Mouse (Mus musculus) c-Kit-positive CD71-positive TER-119-negative erythroid progenitor cells, embryonic 14.5 days (primary cell): ENCODE data around the gene Gm3415.
"Not testable (repeated sequence)": the region's sequence is repeated elsewhere in the genome, so short reads cannot be mapped to it uniquely, and the experiment has no call there.

Experiments used
- DNase-seq: peaks from one replicate; pipeline ENCODE4 v3.0.0-alpha.2; 2013; ENCODE audit warnings: low read depth

Gene Gm3415

GRCm38 (mm10) chr5:146599216-146599615 lies 43.3 kb downstream of the Gm3415 start:
- DNase-seq, result not testable (repeated sequence)

DNA sequence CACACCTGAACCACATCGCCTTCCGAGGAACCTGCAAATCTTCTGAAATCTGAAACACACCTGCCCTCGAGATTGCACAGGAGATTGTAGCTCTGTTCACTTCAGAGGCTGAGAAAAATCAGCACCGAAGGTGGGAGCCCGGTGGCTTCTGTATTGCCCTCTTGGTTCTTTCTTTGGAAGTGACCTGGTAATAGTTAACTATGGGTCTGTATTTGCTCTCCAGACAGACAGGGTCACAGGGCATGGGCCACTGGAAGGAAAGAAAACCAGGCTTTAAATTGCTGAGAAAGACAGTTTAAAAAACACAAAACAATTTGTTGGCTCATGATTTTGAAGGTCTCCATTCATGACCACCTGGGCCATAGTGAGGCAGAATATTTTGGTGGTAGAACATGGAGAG lies 44.0 kb downstream of the Gm3415 start:
- DNase-seq, result no peak

DNA sequence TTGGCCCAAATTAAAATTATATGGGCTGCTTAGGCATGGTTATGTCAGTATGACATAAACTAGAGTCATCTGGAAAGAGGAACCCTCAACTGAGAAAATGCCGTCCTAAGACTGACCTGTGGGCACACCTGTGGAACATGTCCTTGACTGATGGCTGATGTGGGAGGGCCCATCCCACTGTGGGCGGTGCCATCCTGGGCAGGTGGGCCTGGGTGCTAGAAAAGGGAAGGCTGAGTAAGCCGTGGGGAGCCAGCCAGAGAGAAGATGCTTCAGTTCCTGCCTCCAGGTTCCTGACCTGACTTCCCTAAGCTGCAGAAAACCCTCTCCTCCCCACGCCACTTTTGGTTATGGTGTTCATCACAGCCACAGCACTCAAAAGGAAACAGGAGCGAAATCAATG lies 50.3 kb downstream of the Gm3415 start:
- DNase-seq, result no peak

DNA sequence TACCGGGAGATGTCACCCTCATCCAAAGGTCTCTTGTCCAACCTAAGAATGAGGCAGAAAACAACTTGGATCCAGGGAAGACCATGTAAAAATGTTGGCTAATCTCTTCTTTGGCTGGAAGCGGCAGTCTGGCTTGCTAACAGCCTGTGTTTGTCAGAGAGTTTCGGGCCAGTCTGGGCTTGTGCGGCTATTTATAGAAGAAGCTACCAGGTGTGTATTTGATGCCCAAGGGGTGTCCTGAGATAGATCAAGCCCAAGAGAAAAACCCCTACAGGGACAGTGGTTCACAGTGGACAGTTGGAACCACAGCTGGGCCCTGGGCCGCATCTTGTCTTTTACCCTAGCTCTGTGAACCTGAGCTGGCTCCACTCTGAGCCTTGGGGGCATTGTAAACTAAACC lies 51.0 kb downstream of the Gm3415 start:
- no peak for DNase-seq

DNA sequence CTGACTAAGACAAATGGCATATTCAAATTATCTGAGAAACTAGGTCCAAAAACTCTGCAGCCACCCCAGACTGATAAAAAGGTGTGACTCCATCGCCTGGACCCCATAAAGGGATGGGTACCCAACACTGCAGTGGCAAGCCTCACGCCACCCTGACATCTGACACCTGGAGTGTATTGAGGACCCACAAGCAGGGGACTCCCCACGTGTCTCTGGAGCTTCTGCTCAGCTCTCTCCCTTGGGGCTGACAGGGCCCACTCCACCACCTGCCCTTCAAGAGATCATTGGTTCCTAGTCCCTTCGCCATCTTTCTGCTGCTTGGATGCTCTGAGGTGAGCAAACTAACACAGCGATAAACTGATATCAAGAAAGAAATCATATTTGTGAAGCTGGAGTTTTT lies 51.9 kb downstream of the Gm3415 start:
- no peak for DNase-seq
